Mouse (Mus musculus) thymus, adult 2 months (tissue): Measurements from ENCODE around the gene Rrnad1. TPM values are rescaled to one million over a fixed set of nuclear protein-coding genes. Genes with fewer than 3 reads are reported as not detected.

Experiments used
- DNase-seq: peaks from one replicate; pipeline ENCODE4 v3.0.0; 2021
- H3K27ac ChIP-seq: fragments of 200-500 bp; 2 replicates; pipeline ENCODE4 v1.5.1; 2012; ENCODE audit warnings: low read length, control low read depth; ENCODE audit not compliant: control insufficient read depth, insufficient read depth
- H3K27me3 ChIP-seq: fragments of 200-500 bp; 2 replicates; pipeline ENCODE4 v1.6.1; 2012; ENCODE audit warnings: mild to moderate bottlenecking, low read length, moderate library complexity, mixed read lengths; ENCODE audit not compliant: control insufficient read depth, insufficient read depth
- H3K36me3 ChIP-seq: fragments of 200-500 bp; 2 replicates; pipeline ENCODE4 v1.6.1; 2012; ENCODE audit warnings: mild to moderate bottlenecking, low read length, moderate library complexity; ENCODE audit not compliant: control insufficient read depth, insufficient read depth
- H3K4me1 ChIP-seq: fragments of 200-500 bp; replicated peaks from 2 replicates; pipeline ENCODE4 v1.6.1; 2012; ENCODE audit warnings: low read length; ENCODE audit not compliant: control insufficient read depth, insufficient read depth
- H3K4me3 ChIP-seq: fragments of 200-500 bp; 2 replicates; pipeline ENCODE4 v1.5.1; 2012; ENCODE audit warnings: mild to moderate bottlenecking, low read length, control low read depth, moderate library complexity; ENCODE audit not compliant: control insufficient read depth, insufficient read depth
- CTCF ChIP-seq: fragments of 200-500 bp; IDR thresholded peaks from 2 replicates; pipeline ENCODE4 v1.5.1; 2012; ENCODE audit warnings: mild to moderate bottlenecking, control low read depth, low read length, moderate library complexity, borderline replicate concordance; ENCODE audit not compliant: control insufficient read depth, poor library complexity, insufficient read depth; ENCODE audit errors: extremely low read depth
- POLR2A ChIP-seq: fragments of 200-500 bp; IDR thresholded peaks from 2 replicates; pipeline ENCODE4 v1.6.1; 2012; ENCODE audit warnings: mild to moderate bottlenecking, low read length, control low read depth, moderate library complexity; ENCODE audit not compliant: control insufficient read depth, poor library complexity, insufficient read depth; ENCODE audit errors: extremely low read depth
- WGBS: fragments of 180-500 bp; shearing (Covaris S2); methylation state at CpG from one replicate; pipeline ENCODE4 v1.1.7; 2018; 5-methylcytosine and 5-hydroxymethylcytosine counted together
- polyA plus RNA-seq: library from polyadenylated mRNA; depleted of rRNA; stranded (reverse); fragments of >200 nt; gene quantifications from 2 replicates; pipeline ENCODE4 v1.2.3, GENCODE M21; 2012

Gene Rrnad1
- polyA plus RNA-seq, 1 experiment: 75.4 TPM

DNA sequence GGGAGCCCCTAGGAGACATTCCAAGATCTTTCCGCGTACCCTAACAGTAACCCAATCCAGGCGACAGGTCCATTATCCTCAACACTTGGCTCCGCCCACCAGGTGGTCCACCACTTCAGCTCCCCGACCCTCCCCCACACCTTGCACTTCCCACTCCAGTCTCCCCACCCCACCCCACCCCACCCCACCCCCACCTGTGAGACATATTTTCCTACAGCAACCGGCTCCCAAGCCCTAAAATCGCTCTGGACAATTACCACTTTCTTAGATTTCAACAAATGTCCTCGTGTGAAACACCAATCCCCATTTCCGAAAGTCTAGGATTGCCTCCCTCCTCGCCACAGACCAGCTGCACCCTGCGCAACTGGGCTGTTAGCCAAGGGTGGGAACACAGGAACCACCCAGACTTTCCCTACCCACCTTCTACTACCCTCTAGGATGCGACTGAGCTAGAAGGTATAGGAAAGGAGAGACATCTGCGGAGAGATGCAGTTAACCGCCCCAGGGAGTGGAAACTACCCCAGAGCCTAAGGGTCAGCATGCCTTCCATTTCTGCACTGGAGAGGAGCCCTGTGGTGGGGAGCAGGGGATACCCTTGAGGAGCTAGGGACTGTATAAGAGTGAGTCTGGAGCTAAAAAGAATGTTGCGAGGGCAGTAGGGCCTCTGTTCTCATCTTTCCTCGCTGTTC, 18.9 kb upstream of the Rrnad1 start:
- Histone ChIP-seq H3K4me3 (no peak overlapping the region), H3K36me3 (no peaks in the 10 kb centered on the region), H3K27ac (no peak overlapping the region), H3K4me1 (no peaks in the 10 kb centered on the region; the same call in 1 of the 2 replicates), H3K27me3 (peaks cover 39% of the 10 kb centered on the region)
- no peak for DNase-seq
- no peak for TF ChIP-seq POLR2A
- no peak for TF ChIP-seq CTCF
- WGBS: 36% methylated on average over 16 of the region's 16 CpGs

DNA sequence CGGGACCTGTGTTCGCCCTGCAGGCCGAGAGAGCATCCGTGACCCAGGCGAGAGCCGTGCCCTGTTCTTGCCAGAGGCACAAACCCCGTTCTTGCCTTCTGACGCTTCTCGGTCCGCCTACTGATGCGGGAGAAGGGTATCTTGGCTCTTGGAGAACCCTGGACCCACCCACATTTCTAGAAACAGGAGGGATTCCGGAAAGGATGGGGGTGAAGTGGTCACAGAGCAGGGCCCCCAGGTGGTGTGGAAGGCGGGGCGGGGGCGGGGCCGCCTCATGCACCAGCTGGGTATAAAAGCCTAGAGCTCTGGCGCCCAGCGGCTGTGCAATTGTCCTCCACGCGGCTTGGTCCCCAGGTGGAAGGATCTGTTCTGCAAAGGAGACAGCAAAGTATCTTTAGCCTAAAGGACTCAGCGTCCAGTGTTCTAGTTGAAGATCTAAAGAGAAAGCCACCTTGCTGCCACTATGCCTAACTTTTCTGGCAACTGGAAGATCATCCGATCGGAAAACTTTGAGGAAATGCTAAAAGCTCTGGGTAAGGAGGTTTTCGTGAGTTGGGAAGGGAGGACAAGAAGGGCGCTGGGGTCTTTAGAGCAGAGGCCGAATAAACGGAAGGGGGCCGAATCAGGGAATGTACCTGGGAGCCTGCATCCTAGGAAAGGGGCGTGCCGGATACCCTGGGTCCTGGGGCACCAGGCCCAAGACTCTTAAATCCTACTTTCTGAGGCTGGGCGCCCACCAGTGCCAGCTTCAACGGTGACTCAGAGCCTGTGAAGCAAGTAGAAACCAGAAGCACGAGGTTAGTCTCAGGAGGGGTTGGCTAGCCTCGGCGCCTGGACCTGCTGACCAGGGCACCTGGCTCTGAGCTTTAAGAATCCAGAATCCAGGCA, 18.1 kb upstream of the Rrnad1 start, which contains the start of gene Crabp2:
Gene Crabp2, plus strand, starts transcription at position 289 of the 888 bp plus-strand sequence.
- no peak within 1 kb of the TSS for H3K27ac ChIP-seq
- no peaks in the 10 kb centered on the region for H3K36me3 ChIP-seq
- TF ChIP-seq CTCF (no peak), POLR2A (no peak)
- no peaks in the 10 kb centered on the region; the same call in 1 of the 2 replicates for H3K4me1 ChIP-seq
- peaks cover 39% of the 10 kb centered on the region for H3K27me3 ChIP-seq
- 9% methylated on average over 35 of the region's 35 CpGs for WGBS
- DNase-seq: no peak
- H3K4me3 ChIP-seq: no peak within 1 kb of the TSS

DNA sequence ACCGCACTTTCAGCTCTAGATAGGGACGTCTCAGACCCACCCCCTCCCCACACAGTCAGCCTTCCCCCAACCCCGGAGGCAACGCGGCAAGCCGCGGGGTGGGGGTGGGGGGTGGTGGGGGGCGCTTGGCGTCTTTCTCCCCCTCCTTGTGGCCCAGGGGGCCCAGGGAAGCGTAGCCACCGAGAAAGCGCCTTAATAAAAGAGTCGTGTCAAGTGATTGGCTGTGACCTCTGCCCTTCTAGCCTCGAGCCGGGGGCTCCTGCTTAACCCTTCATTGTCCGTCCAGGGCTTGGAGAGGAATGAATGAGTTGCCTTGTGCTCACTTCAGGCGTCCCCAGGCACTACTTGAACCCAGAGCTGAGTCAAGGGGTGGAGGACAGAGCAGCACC, 17.3 kb upstream of the Rrnad1 start:
- 3% methylated on average over 17 of the region's 17 CpGs for WGBS
- Histone ChIP-seq H3K27me3 (peaks cover 37% of the 10 kb centered on the region), H3K4me3 (no peak overlapping the region), H3K27ac (no peak overlapping the region), H3K36me3 (no peaks in the 10 kb centered on the region), H3K4me1 (no peaks in the 10 kb centered on the region; the same call in 1 of the 2 replicates)
- no peak for DNase-seq
- TF ChIP-seq CTCF: no peak

GRCm38 (mm10) chr3:87947056-87947810, 16.7 kb upstream of the Rrnad1 start:
- no peaks in the 10 kb centered on the region; the same call in 1 of the 2 replicates for H3K4me1 ChIP-seq
- no peak overlapping the region for H3K4me3 ChIP-seq
- no peak for DNase-seq
- H3K36me3 ChIP-seq: peaks cover 2% of the 10 kb centered on the region; the same call in 1 of the 2 replicates
- no peak overlapping the region for H3K27ac ChIP-seq
- H3K27me3 ChIP-seq: peaks cover 31% of the 10 kb centered on the region
- 9% methylated on average over 26 of the region's 26 CpGs for WGBS
- TF ChIP-seq CTCF: no peak
- TF ChIP-seq POLR2A: 0 out of 2 replicates have a peak, but pooled peaks have one; percentile 18

DNA sequence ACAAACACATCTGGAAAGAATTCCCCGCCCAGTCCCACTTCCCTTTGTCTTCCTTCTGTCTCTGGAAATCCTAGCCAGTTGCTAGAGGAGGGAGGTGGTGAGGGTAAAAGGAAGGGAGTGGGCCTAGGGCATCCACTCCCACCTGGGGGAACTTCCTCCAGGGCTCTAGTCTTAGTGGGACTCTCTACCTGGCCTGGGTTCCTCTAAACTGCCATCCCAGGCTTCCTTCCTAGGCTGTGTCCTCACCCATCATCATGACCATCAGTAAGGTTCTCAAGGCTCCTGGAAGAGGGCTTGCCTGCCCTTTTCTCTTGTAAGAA, 16.0 kb upstream of the Rrnad1 start:
- no peak overlapping the region for H3K27ac ChIP-seq
- no peak for DNase-seq
- peaks cover 9% of the 10 kb centered on the region for H3K36me3 ChIP-seq
- TF ChIP-seq CTCF: no peak
- no peak for TF ChIP-seq POLR2A
- H3K4me1 ChIP-seq: no peaks in the 10 kb centered on the region; the same call in 1 of the 2 replicates
- peaks cover 25% of the 10 kb centered on the region; the same call in 1 of the 2 replicates for H3K27me3 ChIP-seq
- 18% methylated on average over 1 of the region's 1 CpGs for WGBS
- H3K4me3 ChIP-seq: no peak overlapping the region
